Mouse (Mus musculus): ENCODE measurements around the gene Astn1. TPM values are rescaled to one million over a fixed set of nuclear protein-coding genes. Genes with fewer than 3 reads are reported as not detected.

Gene Astn1
- total and polyA plus RNA-seq, 2 experiments: 0.02 to 0.55 TPM

- Histone ChIP-seq H3K4me3 (ENCODE audit: insufficient read depth, low read depth, low read length) (no peak overlapping the region), H3K36me3 (ENCODE audit: control insufficient read depth, insufficient read depth, low read length) (no peaks in the 10 kb centered on the region), H3K27ac (replicated peaks; ENCODE audit: insufficient read depth, low read depth, low read length) (no peak overlapping the region), H3K27me3 (ENCODE audit: control insufficient read depth, insufficient read depth, low read length) (no peaks in the 10 kb centered on the region), H3K79me2 (ENCODE audit: control insufficient read depth, insufficient read depth, low read length) (no peaks in the 10 kb centered on the region), H3K4me1 (ENCODE audit: control insufficient read depth, insufficient read depth, low read length) (no peaks in the 10 kb centered on the region), H3K9ac (ENCODE audit: low read depth, low read length) (no peak overlapping the region)
- no peak for TF ChIP-seq CTCF (IDR thresholded peaks at IDR 0.05; ENCODE audit: low read depth, low read length)
- TF ChIP-seq POLR2A (IDR thresholded peaks at IDR 0.05; ENCODE audit: extremely low read depth, insufficient read depth, low read length): no peak
- DNase-seq (ENCODE audit: extremely low read depth, low read depth, low spot score): no peak
- 49% methylated on average over 1 of the region's 1 CpGs for WGBS
Measured at GRCm38 (mm10) chr1:158422739-158423138, 60.7 kb downstream of the Astn1 start.

GRCm38 (mm10) chr1:158446071-158446470, 84.0 kb downstream of the Astn1 start:
- H3K9ac ChIP-seq (ENCODE audit: low read depth, low read length): no peak overlapping the region
- H3K79me2 ChIP-seq (ENCODE audit: control insufficient read depth, insufficient read depth, low read length): no peaks in the 10 kb centered on the region
- H3K27ac ChIP-seq (replicated peaks; ENCODE audit: insufficient read depth, low read depth, low read length): no peak overlapping the region
- WGBS: 54% methylated on average over 1 of the region's 1 CpGs
- no peak for TF ChIP-seq CTCF (IDR thresholded peaks at IDR 0.05; ENCODE audit: low read depth, low read length)
- no peak overlapping the region for H3K4me3 ChIP-seq (ENCODE audit: insufficient read depth, low read depth, low read length)
- no peaks in the 10 kb centered on the region for H3K36me3 ChIP-seq (ENCODE audit: control insufficient read depth, insufficient read depth, low read length)
- H3K4me1 ChIP-seq (ENCODE audit: control insufficient read depth, insufficient read depth, low read length): no peaks in the 10 kb centered on the region
- no peaks in the 10 kb centered on the region for H3K27me3 ChIP-seq (ENCODE audit: control insufficient read depth, insufficient read depth, low read length)
- no peak for DNase-seq (ENCODE audit: extremely low read depth, low read depth, low spot score)

- DNase-seq (ENCODE audit: extremely low read depth, low read depth, low spot score): no peak
- Histone ChIP-seq H3K36me3 (ENCODE audit: control insufficient read depth, insufficient read depth, low read length) (no peaks in the 10 kb centered on the region), H3K79me2 (ENCODE audit: control insufficient read depth, insufficient read depth, low read length) (no peaks in the 10 kb centered on the region), H3K9ac (ENCODE audit: low read depth, low read length) (no peak overlapping the region), H3K27ac (replicated peaks; ENCODE audit: insufficient read depth, low read depth, low read length) (no peak overlapping the region), H3K27me3 (ENCODE audit: control insufficient read depth, insufficient read depth, low read length) (no peaks in the 10 kb centered on the region), H3K4me1 (ENCODE audit: control insufficient read depth, insufficient read depth, low read length) (no peaks in the 10 kb centered on the region), H3K4me3 (ENCODE audit: insufficient read depth, low read depth, low read length) (no peak overlapping the region)
- no peak for TF ChIP-seq POLR2A (IDR thresholded peaks at IDR 0.05; ENCODE audit: extremely low read depth, insufficient read depth, low read length)
- no peak for TF ChIP-seq CTCF (IDR thresholded peaks at IDR 0.05; ENCODE audit: low read depth, low read length)
- 81% methylated on average over 7 of the region's 7 CpGs for WGBS
Measured at GRCm38 (mm10) chr1:158447956-158448355, 85.9 kb downstream of the Astn1 start.

- H3K4me3 ChIP-seq (ENCODE audit: insufficient read depth, low read depth, low read length): no peak overlapping the region
- no peak overlapping the region for H3K9ac ChIP-seq (ENCODE audit: low read depth, low read length)
- no peaks in the 10 kb centered on the region for H3K4me1 ChIP-seq (ENCODE audit: control insufficient read depth, insufficient read depth, low read length)
- H3K27ac ChIP-seq (replicated peaks; ENCODE audit: insufficient read depth, low read depth, low read length): no peak overlapping the region
- TF ChIP-seq CTCF (IDR thresholded peaks at IDR 0.05; ENCODE audit: low read depth, low read length): no peak
- no peak for TF ChIP-seq POLR2A (IDR thresholded peaks at IDR 0.05; ENCODE audit: extremely low read depth, insufficient read depth, low read length)
- no peak for DNase-seq (ENCODE audit: extremely low read depth, low read depth, low spot score)
- H3K79me2 ChIP-seq (ENCODE audit: control insufficient read depth, insufficient read depth, low read length): no peaks in the 10 kb centered on the region
- H3K36me3 ChIP-seq (ENCODE audit: control insufficient read depth, insufficient read depth, low read length): no peaks in the 10 kb centered on the region
- H3K27me3 ChIP-seq (ENCODE audit: control insufficient read depth, insufficient read depth, low read length): no peaks in the 10 kb centered on the region
Measured at GRCm38 (mm10) chr1:158452675-158453074, 90.6 kb downstream of the Astn1 start.

GRCm38 (mm10) chr1:158453587-158453986, 91.5 kb downstream of the Astn1 start:
- H3K36me3 ChIP-seq (ENCODE audit: control insufficient read depth, insufficient read depth, low read length): no peaks in the 10 kb centered on the region
- H3K9ac ChIP-seq (ENCODE audit: low read depth, low read length): no peak overlapping the region
- no peak for DNase-seq (ENCODE audit: extremely low read depth, low read depth, low spot score)
- no peaks in the 10 kb centered on the region for H3K79me2 ChIP-seq (ENCODE audit: control insufficient read depth, insufficient read depth, low read length)
- H3K4me3 ChIP-seq (ENCODE audit: insufficient read depth, low read depth, low read length): no peak overlapping the region
- no peaks in the 10 kb centered on the region for H3K27me3 ChIP-seq (ENCODE audit: control insufficient read depth, insufficient read depth, low read length)
- WGBS: 80% methylated on average over 5 of the region's 5 CpGs
- H3K4me1 ChIP-seq (ENCODE audit: control insufficient read depth, insufficient read depth, low read length): no peaks in the 10 kb centered on the region
- no peak overlapping the region for H3K27ac ChIP-seq (replicated peaks; ENCODE audit: insufficient read depth, low read depth, low read length)
- no peak for TF ChIP-seq POLR2A (IDR thresholded peaks at IDR 0.05; ENCODE audit: extremely low read depth, insufficient read depth, low read length)
- TF ChIP-seq CTCF (IDR thresholded peaks at IDR 0.05; ENCODE audit: low read depth, low read length): no peak

- Histone ChIP-seq H3K36me3 (ENCODE audit: control insufficient read depth, insufficient read depth, low read length) (no peaks in the 10 kb centered on the region), H3K27me3 (ENCODE audit: control insufficient read depth, insufficient read depth, low read length) (no peaks in the 10 kb centered on the region), H3K27ac (replicated peaks; ENCODE audit: insufficient read depth, low read depth, low read length) (no peak overlapping the region), H3K79me2 (ENCODE audit: control insufficient read depth, insufficient read depth, low read length) (no peaks in the 10 kb centered on the region), H3K9ac (ENCODE audit: low read depth, low read length) (no peak overlapping the region), H3K4me1 (ENCODE audit: control insufficient read depth, insufficient read depth, low read length) (no peaks in the 10 kb centered on the region), H3K4me3 (ENCODE audit: insufficient read depth, low read depth, low read length) (no peak overlapping the region)
- WGBS: 55% methylated on average over 6 of the region's 6 CpGs
- TF ChIP-seq POLR2A (IDR thresholded peaks at IDR 0.05; ENCODE audit: extremely low read depth, insufficient read depth, low read length): no peak
- TF ChIP-seq CTCF (IDR thresholded peaks at IDR 0.05; ENCODE audit: low read depth, low read length): no peak
- no peak for DNase-seq (ENCODE audit: extremely low read depth, low read depth, low spot score)
Measured at GRCm38 (mm10) chr1:158463975-158464374, 101.9 kb downstream of the Astn1 start.
